Mouse (Mus musculus) CD4-positive naive resting alpha-beta T cell, adult 57 days (primary cell): Measurements from ENCODE around the gene Acsm5. TPM values are rescaled to one million over a fixed set of nuclear protein-coding genes. Genes with fewer than 3 reads are reported as not detected.

Experiments
- total RNA-seq: library from RNA; stranded (reverse); gene quantifications from one replicate; pipeline ENCODE4 v1.2.4, GENCODE M21; 2023

Acsm5 gene
- not detected for total RNA-seq

GRCm38 (mm10) chr7:119519163-119519562, at the start of gene Acsm5:
Gene Acsm5 (plus strand): TSS chr7:119519463.

GRCm38 (mm10) chr7:119479256-119479655, 40.0 kb upstream of the Acsm5 start, which contains the start of gene Umod:
Gene Umod (minus strand): TSS chr7:119479282.

GRCm38 (mm10) chr7:119523389-119523788, 4.1 kb downstream of the Acsm5 start, which contains the start of gene Pdilt:
Gene Pdilt (minus strand): TSS chr7:119523489.

GRCm38 (mm10) chr7:119554040-119554439, 34.8 kb downstream of the Acsm5 start, which contains the start of gene Acsm2:
Gene Acsm2 (plus strand): TSS chr7:119554340.

Other genes starting within 250 kb of the Acsm5 start
- 0.47 TPM for gene Gp2, start 60.2 kb upstream of the Acsm5 start, total RNA-seq
- not detected for gene Umod, start 40.2 kb upstream of the Acsm5 start, total RNA-seq
- gene Pdilt, start 4.0 kb downstream of the Acsm5 start, total RNA-seq: not detected
- not detected for gene Acsm2, start 34.9 kb downstream of the Acsm5 start, total RNA-seq
- gene Acsm1, start 87.6 kb downstream of the Acsm5 start, total RNA-seq: not detected
- gene Acsm4, start 170.6 kb downstream of the Acsm5 start, total RNA-seq: not detected
- 108 TPM for gene Thumpd1, start 201.3 kb downstream of the Acsm5 start, total RNA-seq
- not detected for gene Acsm3, start 241.5 kb downstream of the Acsm5 start, total RNA-seq